Mouse (Mus musculus): ENCODE measurements around the gene Tpmt. TPM values are rescaled to one million over a fixed set of nuclear protein-coding genes. Genes with fewer than 3 reads are reported as not detected.
A peak's percentile ranks its signal among the peaks of the same experiment; 100 is the strongest.

The Tpmt gene
- total and polyA plus RNA-seq, 3 experiments = 3.0 to 6.6 (median 3.1) TPM

GRCm38 (mm10) chr13:47017259-47017658, 27.3 kb downstream of the Tpmt start:
- TF ChIP-seq POLR2A (IDR thresholded peaks at IDR 0.05; ENCODE audit: insufficient read depth, low read depth, low read length) = no peak
- TF ChIP-seq CTCF (IDR thresholded peaks at IDR 0.05) = peak; percentile 94
- peak; percentile 94 for TF ChIP-seq EP300 (IDR thresholded peaks at IDR 0.05; ENCODE audit: insufficient read depth, low read depth, low read length)
- intact Hi-C loops (cut with DNase I) = no loop called here
- H3K4me1 ChIP-seq (ENCODE audit: control insufficient read depth, insufficient read depth, low read length) = no peaks in the 10 kb centered on the region
- no peak overlapping the region for H3K27ac ChIP-seq
- H3K27me3 ChIP-seq (ENCODE audit: control insufficient read depth, insufficient read depth, low read length) = no peaks in the 10 kb centered on the region
- no peak overlapping the region for H3K9ac ChIP-seq (ENCODE audit: low read depth, low read length)
- H3K36me3 ChIP-seq (ENCODE audit: control insufficient read depth, insufficient read depth, low read length) = no peaks in the 10 kb centered on the region
- H3K4me3 ChIP-seq = no peak overlapping the region
- WGBS = 31% methylated on average over 5 of the region's 5 CpGs
- H3K79me2 ChIP-seq (replicated peaks; ENCODE audit: control insufficient read depth, insufficient read depth, low read length) = no peaks in the 10 kb centered on the region
- DNase-seq = peak; percentile 55 to 60

DNA sequence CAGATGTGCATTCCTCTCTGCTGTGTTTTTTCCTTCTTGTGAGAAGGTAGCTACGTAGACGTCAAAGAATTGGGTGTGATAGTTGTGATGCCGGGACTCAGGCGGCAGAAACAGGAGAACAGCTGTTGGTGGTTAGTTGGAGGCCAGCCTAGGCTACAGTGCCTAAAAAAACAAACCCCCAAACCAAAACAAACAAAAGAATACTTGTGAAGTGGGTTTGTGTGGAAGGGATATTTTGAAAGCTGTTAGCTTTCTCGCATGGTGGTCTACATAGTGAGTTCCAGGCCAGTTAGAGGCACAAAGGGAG, 29.4 kb downstream of the Tpmt start:
- no peak for TF ChIP-seq POLR2A (IDR thresholded peaks at IDR 0.05; ENCODE audit: insufficient read depth, low read depth, low read length)
- TF ChIP-seq EP300 (IDR thresholded peaks at IDR 0.05; ENCODE audit: insufficient read depth, low read depth, low read length) = no peak
- TF ChIP-seq CTCF (IDR thresholded peaks at IDR 0.05) = no peak
- peak in 1 of 2 experiments; percentile 6 for DNase-seq
- Histone ChIP-seq H3K4me3 (peak overlapping the region; percentile 94), H3K36me3 (ENCODE audit: control insufficient read depth, insufficient read depth, low read length) (no peaks in the 10 kb centered on the region), H3K9ac (ENCODE audit: low read depth, low read length) (no peak overlapping the region), H3K4me1 (ENCODE audit: control insufficient read depth, insufficient read depth, low read length) (no peaks in the 10 kb centered on the region), H3K79me2 (replicated peaks; ENCODE audit: control insufficient read depth, insufficient read depth, low read length) (no peaks in the 10 kb centered on the region), H3K27ac (peak overlapping the region; percentile 13; the same call in 1 of the 2 replicates), H3K27me3 (ENCODE audit: control insufficient read depth, insufficient read depth, low read length) (no peaks in the 10 kb centered on the region; the same call in 1 of the 2 replicates)
- intact Hi-C loops (cut with DNase I) = loop anchor here (2.0 kb wide), 1 partner anchor 84 kb away; no protein-coding TSS in a partner anchor
- WGBS = 69% methylated on average over 5 of the region's 5 CpGs

GRCm38 (mm10) chr13:47014334-47015194, 30.0 kb downstream of the Tpmt start, which contains the start of gene Nhlrc1:
Gene Nhlrc1 (minus strand): TSS chr13:47014850.
- H3K4me1 ChIP-seq (ENCODE audit: control insufficient read depth, insufficient read depth, low read length) = no peaks in the 10 kb centered on the region
- H3K27me3 ChIP-seq (ENCODE audit: control insufficient read depth, insufficient read depth, low read length) = no peaks in the 10 kb centered on the region; the same call in 1 of the 2 replicates
- peak; percentile 84 to 88 for DNase-seq
- no peaks in the 10 kb centered on the region for H3K79me2 ChIP-seq (replicated peaks; ENCODE audit: control insufficient read depth, insufficient read depth, low read length)
- WGBS = 3% methylated on average over 72 of the region's 73 CpGs
- H3K9ac ChIP-seq (ENCODE audit: low read depth, low read length) = peak within 1 kb of the TSS; percentile 73
- peak within 1 kb of the TSS; percentile 94 for H3K4me3 ChIP-seq
- no peaks in the 10 kb centered on the region for H3K36me3 ChIP-seq (ENCODE audit: control insufficient read depth, insufficient read depth, low read length)
- intact Hi-C loops (cut with DNase I) = loop anchor here (1.0 to 5.0 kb wide), 4 partner anchors 42 to 204 kb away; no protein-coding TSS in a partner anchor
- TF ChIP-seq CTCF (IDR thresholded peaks at IDR 0.05) (no peak; the same call in none of the 2 replicates), POLR2A (IDR thresholded peaks at IDR 0.05; ENCODE audit: insufficient read depth, low read depth, low read length) (peak; percentile 48; the same call in 1 of the 2 replicates), EP300 (IDR thresholded peaks at IDR 0.05; ENCODE audit: insufficient read depth, low read depth, low read length) (peak; percentile 63; the same call in 1 of the 2 replicates)
- H3K27ac ChIP-seq = peak within 1 kb of the TSS; percentile 66

- Histone ChIP-seq H3K4me1 (ENCODE audit: control insufficient read depth, insufficient read depth, low read length) (no peaks in the 10 kb centered on the region), H3K36me3 (ENCODE audit: control insufficient read depth, insufficient read depth, low read length) (no peaks in the 10 kb centered on the region), H3K79me2 (replicated peaks; ENCODE audit: control insufficient read depth, insufficient read depth, low read length) (no peaks in the 10 kb centered on the region), H3K4me3 (no peak overlapping the region), H3K9ac (ENCODE audit: low read depth, low read length) (no peak overlapping the region), H3K27me3 (ENCODE audit: control insufficient read depth, insufficient read depth, low read length) (no peaks in the 10 kb centered on the region; the same call in 1 of the 2 replicates), H3K27ac (no peak overlapping the region)
- no peak for TF ChIP-seq POLR2A (IDR thresholded peaks at IDR 0.05; ENCODE audit: insufficient read depth, low read depth, low read length)
- no peak for TF ChIP-seq CTCF (IDR thresholded peaks at IDR 0.05)
- TF ChIP-seq EP300 (IDR thresholded peaks at IDR 0.05; ENCODE audit: insufficient read depth, low read depth, low read length) = no peak
- intact Hi-C loops (cut with DNase I) = loop anchor here (1.0 to 5.0 kb wide), 4 partner anchors 41 to 203 kb away; no protein-coding TSS in a partner anchor
- 78% methylated on average over 10 of the region's 10 CpGs for WGBS
- peak in 1 of 2 experiments; percentile 21 for DNase-seq
Observed at GRCm38 (mm10) chr13:47013740-47014139, 30.8 kb downstream of the Tpmt start.

DNA sequence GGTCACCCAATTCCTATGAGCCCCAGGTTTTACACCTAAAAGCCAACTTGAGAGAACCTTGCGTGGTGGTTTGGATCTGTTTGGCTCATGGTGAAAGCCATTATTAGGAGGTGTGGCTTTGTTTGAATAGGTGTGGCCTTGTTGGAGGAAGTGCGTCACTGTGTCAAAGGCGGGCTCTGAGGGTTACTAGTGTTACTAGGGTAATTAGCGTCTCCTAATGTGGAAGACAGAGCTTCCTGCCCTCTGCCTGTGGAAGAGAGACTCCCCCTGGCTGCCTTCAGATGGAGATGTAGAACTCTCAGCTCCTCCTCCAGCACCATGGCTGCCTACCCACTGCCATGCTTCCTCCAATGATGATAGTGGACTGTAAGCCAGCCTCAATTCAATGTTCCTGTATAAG, 42.9 kb downstream of the Tpmt start:
- WGBS = 76% methylated on average over 4 of the region's 4 CpGs
- H3K36me3 ChIP-seq (ENCODE audit: control insufficient read depth, insufficient read depth, low read length) = no peaks in the 10 kb centered on the region
- intact Hi-C loops (cut with DNase I) = no loop called here

GRCm38 (mm10) chr13:46999498-46999897, 45.0 kb downstream of the Tpmt start:
- intact Hi-C loops (cut with DNase I) = no loop called here
- DNase-seq = no peak
- no peak overlapping the region for H3K9ac ChIP-seq (ENCODE audit: low read depth, low read length)
- H3K27me3 ChIP-seq (ENCODE audit: control insufficient read depth, insufficient read depth, low read length) = no peaks in the 10 kb centered on the region
- no peaks in the 10 kb centered on the region for H3K36me3 ChIP-seq (ENCODE audit: control insufficient read depth, insufficient read depth, low read length)
- H3K4me3 ChIP-seq = no peak overlapping the region
- H3K4me1 ChIP-seq (ENCODE audit: control insufficient read depth, insufficient read depth, low read length) = peaks cover 1% of the 10 kb centered on the region; the same call in 1 of the 2 replicates
- WGBS = 28% methylated on average over 5 of the region's 5 CpGs
- no peak overlapping the region for H3K27ac ChIP-seq
- TF ChIP-seq CTCF (IDR thresholded peaks at IDR 0.05) = no peak
- no peak for TF ChIP-seq EP300 (IDR thresholded peaks at IDR 0.05; ENCODE audit: insufficient read depth, low read depth, low read length)
- no peak for TF ChIP-seq POLR2A (IDR thresholded peaks at IDR 0.05; ENCODE audit: insufficient read depth, low read depth, low read length)
- H3K79me2 ChIP-seq (replicated peaks; ENCODE audit: control insufficient read depth, insufficient read depth, low read length) = no peaks in the 10 kb centered on the region

More for the DNA sequence above, 42.9 kb downstream of the Tpmt start:
- Histone ChIP-seq H3K79me2 (replicated peaks; ENCODE audit: control insufficient read depth, insufficient read depth, low read length) (no peaks in the 10 kb centered on the region), H3K9ac (ENCODE audit: low read depth, low read length) (no peak overlapping the region), H3K27me3 (ENCODE audit: control insufficient read depth, insufficient read depth, low read length) (no peaks in the 10 kb centered on the region), H3K4me3 (no peak overlapping the region), H3K27ac (no peak overlapping the region), H3K4me1 (ENCODE audit: control insufficient read depth, insufficient read depth, low read length) (peaks cover 1% of the 10 kb centered on the region; the same call in 1 of the 2 replicates)
- no peak for DNase-seq
- TF ChIP-seq CTCF (IDR thresholded peaks at IDR 0.05) (peak; percentile 45), POLR2A (IDR thresholded peaks at IDR 0.05; ENCODE audit: insufficient read depth, low read depth, low read length) (no peak)
